Mouse (Mus musculus) C2C12 (cell line): ENCODE results near the gene Lpin2.

ENCODE experiments used
- CEBPB ChIP-seq: IDR thresholded peaks from one replicate; pipeline ENCODE4 v1.6.1; 2011; ENCODE audit warnings: low read depth, mild to moderate bottlenecking, control low read depth, moderate library complexity
- CTCF ChIP-seq: IDR thresholded peaks from one replicate; pipeline ENCODE4 v1.5.1; 2011; ENCODE audit not compliant: control insufficient read depth, insufficient read depth, insufficient read length
- FOSL1 ChIP-seq: IDR thresholded peaks from one replicate; pipeline ENCODE4 v1.8.0; 2011; ENCODE audit warnings: mild to moderate bottlenecking, low read length; ENCODE audit not compliant: poor library complexity, insufficient read depth, severe bottlenecking
- MAX ChIP-seq: IDR thresholded peaks from one replicate; pipeline ENCODE4 v1.6.1; 2011; ENCODE audit warnings: mild to moderate bottlenecking, control low read depth
- MYOD1 ChIP-seq: IDR thresholded peaks from one replicate; pipeline ENCODE4 v1.6.1; 2011; ENCODE audit warnings: low read depth; ENCODE audit not compliant: control insufficient read depth, insufficient read length
- MYOG ChIP-seq: IDR thresholded peaks from one replicate; pipeline ENCODE4 v1.6.1; 2011; ENCODE audit not compliant: control insufficient read depth, insufficient read length; ENCODE audit errors: extremely low read depth
- USF1 ChIP-seq: IDR thresholded peaks from one replicate; pipeline ENCODE4 v1.6.1; 2011; ENCODE audit warnings: low read depth, mild to moderate bottlenecking, control low read depth, moderate library complexity

DNA sequence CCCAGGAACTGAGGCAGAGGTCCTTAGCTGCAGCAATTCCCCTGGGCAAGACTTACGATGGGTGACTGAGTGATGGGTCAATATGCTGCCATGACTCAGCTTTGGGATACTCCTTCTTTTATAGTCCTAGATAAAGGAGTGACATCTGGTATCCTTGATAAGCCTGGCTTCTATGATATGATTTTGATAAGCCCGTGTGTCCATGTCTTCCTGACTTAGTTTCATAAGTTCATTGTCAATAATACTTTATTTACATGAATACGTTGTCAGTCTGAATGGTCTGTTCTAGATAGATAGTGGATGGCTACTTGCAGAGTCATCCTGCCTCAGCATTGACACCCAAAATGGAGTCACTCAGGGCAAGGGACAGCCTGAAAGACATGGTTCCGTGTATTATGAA is 11.2 kb upstream of the Lpin2 start:
- TF ChIP-seq CTCF = no peak
- no peak for TF ChIP-seq MYOG
- no peak for TF ChIP-seq MAX
- no peak for TF ChIP-seq MYOD1
- TF ChIP-seq CEBPB = no peak
- no peak for TF ChIP-seq USF1
- no peak for TF ChIP-seq FOSL1
